Mouse (Mus musculus) T-cell, adult 2 months (primary cell): Measurements from ENCODE around the gene Retreg1.
A peak's percentile ranks its signal among the peaks of the same experiment; 100 is the strongest.

Experiments used
- DNase-seq: peaks from one replicate; pipeline ENCODE4 v3.0.0; 2022; ENCODE audit warnings: low spot score

Gene Retreg1

DNA sequence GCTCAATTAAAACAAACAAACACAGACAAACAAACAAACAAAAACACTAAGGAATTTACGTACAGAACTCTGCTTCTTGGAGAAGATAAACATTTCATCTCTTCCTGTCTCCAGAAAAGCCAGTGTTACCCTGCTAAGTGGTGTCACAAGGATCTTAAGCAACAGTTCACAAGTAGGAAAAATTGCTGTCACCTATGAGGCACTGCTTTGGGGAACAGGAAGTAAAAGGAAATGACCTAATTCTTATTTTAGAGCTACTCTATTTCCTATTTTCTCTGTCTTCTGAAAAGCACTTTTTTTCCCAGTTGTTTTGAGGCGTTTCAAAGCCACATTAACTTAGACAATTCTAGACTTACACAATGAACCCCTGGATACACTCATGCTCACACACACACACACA is 12.6 kb upstream of the Retreg1 start:
- DNase-seq = no peak

GRCm38 (mm10) chr15:25834282-25834681 is 8.7 kb upstream of the Retreg1 start:
- DNase-seq = no peak

DNA sequence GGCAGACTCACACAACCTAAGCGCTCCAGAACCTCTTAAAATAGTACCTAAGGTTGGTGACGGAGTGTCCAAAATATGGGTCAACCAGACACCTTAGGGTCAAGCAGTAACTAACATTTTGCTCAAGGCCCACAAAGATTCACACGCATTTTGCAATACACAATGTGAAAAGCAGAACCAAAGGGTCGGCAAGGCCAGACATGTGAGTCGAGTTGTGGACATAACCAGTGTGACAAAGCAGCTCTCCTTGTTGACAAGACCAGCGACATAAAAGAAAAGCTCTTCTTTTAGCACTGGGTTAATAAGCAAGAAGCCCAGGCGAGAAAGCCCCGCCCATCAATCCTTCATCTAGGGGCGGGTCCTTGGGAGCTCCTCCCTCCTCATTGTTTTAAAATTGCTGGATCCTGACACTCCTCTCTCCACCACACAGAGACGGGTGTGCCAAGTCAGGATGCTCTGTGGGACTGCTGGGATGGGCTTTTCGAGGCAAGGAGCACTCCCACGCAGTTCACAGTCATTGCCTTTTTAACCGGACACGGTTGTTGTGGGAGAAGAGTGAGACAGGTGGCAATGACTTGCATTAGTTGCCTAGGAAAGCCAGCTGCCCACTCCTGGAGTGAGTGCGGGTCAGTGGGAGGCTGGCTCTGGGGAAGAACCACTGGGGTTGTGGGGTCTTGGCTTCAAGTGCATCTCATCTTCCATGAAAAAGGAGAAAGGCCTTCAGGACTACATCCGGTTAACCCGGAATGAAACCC is 7.9 kb upstream of the Retreg1 start:
- no peak for DNase-seq

- peak; percentile 6 for DNase-seq
Observed at GRCm38 (mm10) chr15:25842462-25843085, 406 bp upstream of the Retreg1 start.

DNA sequence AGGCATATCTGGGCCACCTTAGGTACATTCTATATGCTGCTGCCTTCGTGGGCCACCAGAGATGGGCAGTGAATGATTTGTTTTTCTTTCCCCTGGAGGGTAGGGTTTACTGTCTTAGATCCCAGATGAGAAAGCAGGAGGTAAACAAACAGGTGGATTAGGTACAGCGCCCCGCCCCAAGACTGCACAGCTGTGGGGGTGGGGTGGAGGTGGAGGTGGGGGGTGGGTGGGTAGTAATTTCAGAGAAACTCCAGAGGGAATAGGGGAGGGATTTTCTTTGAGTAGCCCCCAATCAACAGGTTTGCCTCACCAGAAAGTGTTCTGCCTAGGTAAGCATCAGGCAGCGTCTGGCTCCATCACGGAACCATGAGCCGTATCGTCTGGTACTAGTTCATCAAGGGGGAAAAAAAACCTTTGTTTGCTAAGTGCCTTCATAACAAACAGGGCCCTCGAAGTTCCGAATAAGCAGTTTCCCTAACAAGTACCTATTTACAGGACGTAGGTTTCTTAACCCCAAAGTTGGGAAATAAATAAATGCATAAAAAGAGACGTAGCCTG is 1.1 kb downstream of the Retreg1 start:
- DNase-seq = no peak

GRCm38 (mm10) chr15:25844771-25845170 is 1.8 kb downstream of the Retreg1 start:
- DNase-seq = peak; percentile 38

- peak; percentile 18 for DNase-seq
Observed at GRCm38 (mm10) chr15:25847576-25848168, 4.7 kb downstream of the Retreg1 start.

- no peak for DNase-seq
Observed at GRCm38 (mm10) chr15:25850552-25850951, 7.6 kb downstream of the Retreg1 start.

- DNase-seq = no peak
Observed at GRCm38 (mm10) chr15:25854270-25854904, 11.4 kb downstream of the Retreg1 start.

DNA sequence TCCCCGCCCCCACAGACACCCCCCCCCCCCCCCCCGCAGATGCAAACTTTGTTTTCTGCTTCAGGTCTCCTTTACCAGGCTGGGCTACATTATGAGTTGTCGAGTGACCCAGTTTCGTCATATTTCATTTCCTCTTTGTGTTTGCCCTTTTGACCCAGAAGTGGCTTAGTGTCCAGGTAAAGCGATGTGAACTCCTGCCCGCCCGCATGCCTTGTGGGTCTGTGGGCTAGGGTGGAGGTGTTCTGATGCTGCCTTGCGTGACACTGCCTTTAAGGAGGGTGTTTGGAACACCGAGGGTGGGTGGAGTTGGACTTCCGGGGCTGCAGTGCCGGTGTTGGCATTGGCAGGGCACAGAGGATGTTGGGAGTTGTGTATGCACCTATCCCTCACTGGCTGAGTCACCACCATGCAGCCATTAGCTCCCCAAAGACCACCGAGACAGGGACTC is 15.7 kb downstream of the Retreg1 start:
- DNase-seq = peak; percentile 48

GRCm38 (mm10) chr15:25859469-25859868 is 16.5 kb downstream of the Retreg1 start:
- no peak for DNase-seq

DNA sequence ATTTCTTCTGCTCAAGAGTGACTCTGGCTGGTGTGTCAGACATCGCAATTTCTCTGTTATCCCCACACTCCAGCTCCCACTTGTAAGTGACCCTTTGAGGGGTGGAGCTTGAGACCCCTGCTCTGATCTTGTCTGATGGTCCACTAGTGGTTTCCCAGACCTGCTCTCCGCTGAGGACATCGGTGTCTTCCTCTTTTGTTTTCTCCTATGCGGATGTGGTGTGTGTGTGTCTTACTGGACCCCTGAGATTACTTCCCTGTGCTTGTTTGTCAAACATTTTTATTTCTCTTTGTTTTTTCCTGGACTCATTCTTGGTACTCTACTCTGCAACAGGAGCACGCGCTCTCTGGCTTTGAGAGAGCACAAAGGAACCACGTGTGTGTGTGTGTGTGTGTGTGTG is 18.9 kb downstream of the Retreg1 start:
- no peak for DNase-seq

- DNase-seq = no peak
Observed at GRCm38 (mm10) chr15:25865605-25866004, 22.6 kb downstream of the Retreg1 start.

DNA sequence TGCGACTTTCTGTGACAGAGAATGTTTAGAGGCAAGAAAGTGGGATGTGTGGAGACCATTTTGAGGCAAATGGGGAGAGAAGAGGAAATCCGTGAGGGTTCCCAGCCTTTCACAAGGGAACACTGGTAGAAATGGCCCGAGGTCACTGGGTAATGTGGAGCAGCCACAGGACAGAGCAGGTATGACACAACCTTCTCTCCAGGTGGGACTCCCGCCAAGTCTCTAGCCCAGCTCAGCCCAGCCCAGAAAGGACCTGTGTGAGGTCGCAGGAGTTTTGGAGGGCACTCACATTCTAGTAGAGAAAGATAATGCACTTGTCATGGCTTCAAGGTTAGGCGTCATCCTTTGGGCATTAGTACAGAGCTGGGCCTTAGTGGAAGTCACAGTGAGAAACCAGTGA is 23.1 kb downstream of the Retreg1 start:
- DNase-seq = no peak

GRCm38 (mm10) chr15:25869129-25869528 is 26.1 kb downstream of the Retreg1 start:
- no peak for DNase-seq

- DNase-seq = peak; percentile 16
Observed at GRCm38 (mm10) chr15:25871470-25871869, 28.5 kb downstream of the Retreg1 start.

GRCm38 (mm10) chr15:25872118-25872517 is 29.1 kb downstream of the Retreg1 start:
- no peak for DNase-seq

DNA sequence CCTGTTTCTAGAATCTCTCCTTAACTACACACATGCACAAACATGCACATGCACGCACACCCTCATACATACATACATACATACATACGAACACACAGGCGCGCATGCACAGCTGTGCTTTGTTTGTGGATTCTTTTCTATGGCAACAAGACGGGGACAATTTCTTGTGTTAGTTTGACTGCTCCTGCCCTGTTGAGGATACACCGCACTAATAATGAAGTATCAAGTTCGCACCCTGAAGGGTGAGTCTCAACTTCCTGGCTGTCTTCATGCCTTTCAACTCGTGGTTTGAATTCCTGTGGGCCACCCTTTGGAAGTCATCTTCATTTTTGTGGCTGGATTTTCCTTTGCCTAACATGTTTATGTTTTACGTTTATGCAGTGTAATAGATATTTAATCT is 29.7 kb downstream of the Retreg1 start:
- DNase-seq = no peak

GRCm38 (mm10) chr15:25873536-25873935 is 30.6 kb downstream of the Retreg1 start:
- DNase-seq = no peak

- no peak for DNase-seq
Observed at GRCm38 (mm10) chr15:25876601-25877161, 33.7 kb downstream of the Retreg1 start.

- DNase-seq = no peak
Observed at GRCm38 (mm10) chr15:25877798-25878197, 34.8 kb downstream of the Retreg1 start.

DNA sequence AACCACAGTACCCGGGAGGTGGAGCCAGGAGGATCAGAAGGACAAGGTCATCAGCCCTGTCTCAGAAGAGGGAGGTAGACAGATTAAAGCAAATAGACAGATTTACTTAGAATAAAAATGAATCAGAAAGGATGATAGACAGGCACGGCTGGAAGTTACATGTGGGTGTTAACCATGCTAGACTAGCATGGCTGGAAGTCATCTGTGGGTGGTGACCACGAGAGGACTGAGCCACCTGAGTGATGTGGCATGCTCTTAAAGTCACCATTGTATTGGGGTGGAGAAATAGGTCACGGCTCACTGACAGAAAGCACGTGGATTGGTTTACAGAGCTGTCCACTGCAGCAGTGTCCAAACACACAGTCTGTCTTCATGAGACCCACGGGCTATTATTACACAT is 36.2 kb downstream of the Retreg1 start:
- DNase-seq = no peak
